Mouse (Mus musculus): Measurements from ENCODE around the gene Chka. TPM values are rescaled to one million over a fixed set of nuclear protein-coding genes. Genes with fewer than 3 reads are reported as not detected.

The Chka gene
- polyA plus RNA-seq, 1 experiment from 2014 or later = 40.3 TPM

GRCm38 (mm10) chr19:3838931-3839330, 12.6 kb upstream of the Chka start:
- peaks cover 12% of the 10 kb centered on the region for H3K4me1 ChIP-seq
- 79% methylated on average over 3 of the region's 3 CpGs for WGBS

GRCm38 (mm10) chr19:3839686-3840085, 11.9 kb upstream of the Chka start:
- H3K9me3 ChIP-seq = no peaks in the 10 kb centered on the region
- H3K4me1 ChIP-seq = peaks cover 12% of the 10 kb centered on the region
- H3K36me3 ChIP-seq = no peaks in the 10 kb centered on the region
- DNase-seq (ENCODE audit: low spot score) = no peak
- no peaks in the 10 kb centered on the region for H3K27me3 ChIP-seq (ENCODE audit: insufficient read depth, poor library complexity, severe bottlenecking)
- no peak overlapping the region for H3K4me3 ChIP-seq
- 57% methylated on average over 2 of the region's 2 CpGs for WGBS
- H3K27ac ChIP-seq = no peak overlapping the region

More at GRCm38 (mm10) chr19:3838931-3839330, 12.6 kb upstream of the Chka start:
- Histone ChIP-seq H3K4me3 (no peak overlapping the region), H3K27me3 (ENCODE audit: insufficient read depth, poor library complexity, severe bottlenecking) (no peaks in the 10 kb centered on the region), H3K9me3 (no peaks in the 10 kb centered on the region), H3K36me3 (no peaks in the 10 kb centered on the region), H3K27ac (no peak overlapping the region)
- no peak for DNase-seq (ENCODE audit: low spot score)

GRCm38 (mm10) chr19:3840214-3840651, 11.3 kb upstream of the Chka start:
- no peak for DNase-seq (ENCODE audit: low spot score)
- no peaks in the 10 kb centered on the region for H3K27me3 ChIP-seq (ENCODE audit: insufficient read depth, poor library complexity, severe bottlenecking)
- H3K4me3 ChIP-seq = no peak overlapping the region
- H3K4me1 ChIP-seq = peaks cover 12% of the 10 kb centered on the region
- no peak overlapping the region for H3K27ac ChIP-seq
- WGBS = 38% methylated on average over 5 of the region's 5 CpGs
- no peaks in the 10 kb centered on the region for H3K9me3 ChIP-seq
- H3K36me3 ChIP-seq = no peaks in the 10 kb centered on the region

GRCm38 (mm10) chr19:3840685-3841084, 10.9 kb upstream of the Chka start:
- Histone ChIP-seq H3K27ac (no peak overlapping the region), H3K9me3 (no peaks in the 10 kb centered on the region), H3K4me1 (peaks cover 12% of the 10 kb centered on the region), H3K27me3 (ENCODE audit: insufficient read depth, poor library complexity, severe bottlenecking) (no peaks in the 10 kb centered on the region), H3K4me3 (no peak overlapping the region), H3K36me3 (no peaks in the 10 kb centered on the region)
- 77% methylated on average over 5 of the region's 5 CpGs for WGBS
- DNase-seq (ENCODE audit: low spot score) = no peak

DNA sequence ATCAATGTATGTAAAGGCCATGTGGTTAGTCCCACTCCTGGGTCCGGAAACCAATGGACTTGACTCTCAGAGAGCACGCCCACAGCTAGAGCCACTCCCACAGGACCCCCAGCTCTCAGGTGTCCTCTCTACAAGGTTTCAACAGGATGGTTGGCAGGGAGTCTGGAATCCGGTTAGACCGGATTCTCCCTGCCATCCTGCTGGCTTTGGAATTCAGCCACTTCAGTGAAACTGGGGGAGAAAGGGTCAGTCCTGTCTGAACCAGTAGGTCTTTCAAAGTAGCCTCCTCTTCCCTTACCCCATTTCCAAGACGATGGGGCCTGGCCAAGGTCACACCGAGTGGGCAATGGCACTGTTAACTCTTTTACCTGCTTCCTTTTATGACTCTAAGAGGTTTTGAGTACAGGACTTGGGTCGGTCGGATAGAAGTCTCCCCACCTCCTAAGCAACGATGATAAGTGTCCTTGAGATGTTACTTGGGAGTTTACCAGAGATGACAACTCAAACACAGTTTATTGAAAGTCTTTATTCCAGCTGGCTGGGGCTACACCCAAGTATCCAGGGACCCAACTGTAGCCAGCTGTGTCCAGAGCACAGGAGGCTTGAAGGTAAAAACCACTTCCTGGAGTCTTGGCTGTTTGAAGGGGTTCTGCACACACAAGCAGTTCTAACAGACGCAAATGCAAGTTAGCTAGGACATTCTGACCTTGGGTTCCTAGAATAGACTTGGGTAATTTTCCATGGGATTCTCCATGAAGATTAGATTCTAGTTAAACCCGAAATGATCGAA, 9.0 kb upstream of the Chka start:
- Histone ChIP-seq H3K9me3 (no peaks in the 10 kb centered on the region), H3K4me1 (peaks cover 12% of the 10 kb centered on the region), H3K27ac (no peak overlapping the region), H3K36me3 (no peaks in the 10 kb centered on the region), H3K27me3 (ENCODE audit: insufficient read depth, poor library complexity, severe bottlenecking) (no peaks in the 10 kb centered on the region), H3K4me3 (no peak overlapping the region)
- DNase-seq (ENCODE audit: low spot score) = peak; percentile 36
- 37% methylated on average over 12 of the region's 12 CpGs for WGBS

DNA sequence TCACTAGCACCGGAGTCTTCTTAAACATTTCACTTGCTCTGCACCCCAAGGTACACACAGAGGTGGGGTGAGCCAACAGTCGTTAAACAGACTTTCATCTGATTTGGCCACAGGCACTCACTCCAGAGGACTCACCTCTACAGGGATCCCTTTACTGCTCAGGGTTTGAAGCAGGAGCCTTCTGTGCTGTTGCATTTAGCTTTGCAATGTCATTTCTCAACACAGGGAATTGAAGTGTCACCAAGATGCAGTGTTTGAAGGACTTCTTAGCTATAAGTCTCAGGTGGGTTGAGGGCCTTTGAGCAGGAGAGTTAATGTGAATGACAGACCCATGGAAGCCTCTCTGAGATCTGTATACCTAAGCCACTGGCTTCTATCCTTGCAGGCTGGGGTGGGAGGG, 7.9 kb upstream of the Chka start:
- H3K27ac ChIP-seq = no peak overlapping the region
- WGBS = 74% methylated on average over 2 of the region's 2 CpGs
- H3K9me3 ChIP-seq = no peaks in the 10 kb centered on the region
- H3K4me1 ChIP-seq = peaks cover 12% of the 10 kb centered on the region
- H3K4me3 ChIP-seq = no peak overlapping the region
- H3K36me3 ChIP-seq = no peaks in the 10 kb centered on the region
- no peaks in the 10 kb centered on the region for H3K27me3 ChIP-seq (ENCODE audit: insufficient read depth, poor library complexity, severe bottlenecking)
- DNase-seq (ENCODE audit: low spot score) = peak; percentile 46

- no peak overlapping the region for H3K27ac ChIP-seq
- peak; percentile 27 for DNase-seq (ENCODE audit: low spot score)
- 78% methylated on average over 1 of the region's 1 CpGs for WGBS
- no peaks in the 10 kb centered on the region for H3K9me3 ChIP-seq
- no peak overlapping the region for H3K4me3 ChIP-seq
- no peaks in the 10 kb centered on the region for H3K27me3 ChIP-seq (ENCODE audit: insufficient read depth, poor library complexity, severe bottlenecking)
- H3K4me1 ChIP-seq = peaks cover 12% of the 10 kb centered on the region
- no peaks in the 10 kb centered on the region for H3K36me3 ChIP-seq
These were observed 6.7 kb upstream of the Chka start for GRCm38 (mm10) chr19:3844836-3845235.

DNA sequence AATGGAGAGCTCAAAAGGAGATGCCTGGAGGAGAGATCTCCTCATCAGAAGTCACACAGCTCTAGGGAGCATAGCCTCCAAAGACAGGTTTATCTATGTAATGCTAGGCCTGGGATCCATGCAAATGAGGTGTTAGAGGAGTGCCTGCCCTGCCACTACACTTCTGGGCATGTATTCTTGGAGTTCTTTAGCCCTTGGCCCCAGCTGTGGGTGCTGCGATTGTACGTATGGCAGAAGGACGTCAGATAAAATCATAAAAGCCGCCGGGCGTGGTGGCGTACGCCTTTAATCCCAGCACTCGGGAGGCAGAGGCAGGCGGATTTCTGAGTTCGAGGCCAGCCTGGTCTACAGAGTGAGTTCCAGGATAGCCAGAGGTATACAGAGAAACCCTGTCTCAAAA, 6.2 kb upstream of the Chka start:
- Histone ChIP-seq H3K4me3 (no peak overlapping the region), H3K4me1 (peaks cover 12% of the 10 kb centered on the region), H3K36me3 (no peaks in the 10 kb centered on the region), H3K9me3 (no peaks in the 10 kb centered on the region), H3K27ac (no peak overlapping the region), H3K27me3 (ENCODE audit: insufficient read depth, poor library complexity, severe bottlenecking) (no peaks in the 10 kb centered on the region)
- DNase-seq (ENCODE audit: low spot score) = peak; percentile 22
- WGBS = 89% methylated on average over 11 of the region's 11 CpGs

GRCm38 (mm10) chr19:3845803-3846406, 5.7 kb upstream of the Chka start:
- WGBS = 76% methylated on average over 1 of the region's 1 CpGs
- Histone ChIP-seq H3K27ac (no peak overlapping the region), H3K36me3 (no peaks in the 10 kb centered on the region), H3K27me3 (ENCODE audit: insufficient read depth, poor library complexity, severe bottlenecking) (no peaks in the 10 kb centered on the region), H3K4me3 (no peak overlapping the region), H3K9me3 (no peaks in the 10 kb centered on the region), H3K4me1 (peaks cover 12% of the 10 kb centered on the region)
- peak; percentile 55 for DNase-seq (ENCODE audit: low spot score)

DNA sequence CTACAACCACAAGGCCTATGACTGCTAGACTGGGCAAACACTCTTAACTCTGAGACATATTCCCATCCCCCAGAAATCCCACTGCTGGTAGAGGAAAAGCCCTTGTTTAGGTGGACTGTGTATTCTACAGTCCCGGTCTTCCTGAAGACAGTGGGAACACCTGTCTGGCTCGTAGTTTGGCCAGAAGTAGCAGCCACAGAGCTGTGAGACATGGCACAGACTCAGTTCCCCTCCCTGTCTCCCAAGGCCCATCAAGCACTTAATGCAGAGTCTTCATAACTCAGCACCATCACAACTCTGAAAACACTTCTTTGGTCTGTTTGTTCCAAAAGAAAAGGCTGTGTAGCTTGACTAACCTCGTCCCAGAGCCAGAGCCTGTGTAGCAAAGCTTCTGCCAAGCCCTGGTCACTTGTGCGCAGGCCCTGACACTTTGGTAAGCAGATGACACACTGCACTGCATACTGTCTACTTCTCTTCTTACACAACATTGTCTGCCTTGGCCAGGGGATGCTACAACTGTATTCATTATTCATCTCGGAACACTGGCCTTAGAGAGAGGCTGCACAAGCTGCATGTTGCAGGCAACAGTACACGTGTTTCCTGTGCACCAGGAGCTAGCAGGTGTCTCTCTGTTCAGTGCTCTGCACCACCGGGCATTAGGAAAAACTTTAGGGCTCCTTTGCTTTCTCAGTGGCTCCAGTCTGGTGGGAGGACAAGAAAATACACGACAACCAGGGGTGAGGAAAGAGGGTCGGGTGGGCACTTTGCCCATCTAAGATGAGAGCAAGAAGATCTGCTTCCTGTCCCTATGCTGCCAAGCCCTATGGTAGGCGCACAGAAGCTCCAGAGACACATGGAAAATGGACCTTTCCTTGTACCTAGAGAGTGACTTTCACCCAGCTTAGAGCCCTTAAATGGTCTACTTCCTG, 4.6 kb upstream of the Chka start:
- H3K27me3 ChIP-seq (ENCODE audit: insufficient read depth, poor library complexity, severe bottlenecking) = no peaks in the 10 kb centered on the region
- WGBS = 75% methylated on average over 10 of the region's 10 CpGs
- H3K4me3 ChIP-seq = no peak overlapping the region

GRCm38 (mm10) chr19:3847711-3848110, 3.9 kb upstream of the Chka start:
- H3K9me3 ChIP-seq = no peaks in the 10 kb centered on the region
- 80% methylated on average over 5 of the region's 5 CpGs for WGBS

More for the DNA sequence above, 4.6 kb upstream of the Chka start:
- Histone ChIP-seq H3K9me3 (no peaks in the 10 kb centered on the region), H3K36me3 (no peaks in the 10 kb centered on the region), H3K27ac (no peak overlapping the region), H3K4me1 (peaks cover 22% of the 10 kb centered on the region)
- peak; percentile 55 for DNase-seq (ENCODE audit: low spot score)

GRCm38 (mm10) chr19:3848207-3848808, 3.3 kb upstream of the Chka start:
- H3K4me3 ChIP-seq = no peak overlapping the region
- no peaks in the 10 kb centered on the region for H3K36me3 ChIP-seq
- no peak overlapping the region for H3K27ac ChIP-seq
- peak; percentile 50 for DNase-seq (ENCODE audit: low spot score)
- peaks cover 19% of the 10 kb centered on the region for H3K4me1 ChIP-seq
- no peaks in the 10 kb centered on the region for H3K27me3 ChIP-seq (ENCODE audit: insufficient read depth, poor library complexity, severe bottlenecking)
- no peaks in the 10 kb centered on the region for H3K9me3 ChIP-seq
- WGBS = 80% methylated on average over 7 of the region's 7 CpGs

More at GRCm38 (mm10) chr19:3847711-3848110, 3.9 kb upstream of the Chka start:
- H3K27me3 ChIP-seq (ENCODE audit: insufficient read depth, poor library complexity, severe bottlenecking) = no peaks in the 10 kb centered on the region
- DNase-seq (ENCODE audit: low spot score) = peak; percentile 63
- peaks cover 21% of the 10 kb centered on the region for H3K4me1 ChIP-seq
- H3K36me3 ChIP-seq = no peaks in the 10 kb centered on the region
- H3K27ac ChIP-seq = no peak overlapping the region
- no peak overlapping the region for H3K4me3 ChIP-seq
